Mouse (Mus musculus) ES-E14 (cell line): ENCODE measurements around the gene Kcnj10. TPM values are rescaled to one million over a fixed set of nuclear protein-coding genes. Genes with fewer than 3 reads are reported as not detected.

ENCODE experiments used
- DNase-seq: peaks from one replicate; pipeline ENCODE4 v3.0.0-alpha.2; 2013; ENCODE audit warnings: low read depth, low spot score
- H3K27ac ChIP-seq: 2 replicates; pipeline ENCODE4 v1.5.1; 2012; ENCODE audit warnings: low read depth, mild to moderate bottlenecking, low read length, moderate library complexity, mixed read lengths; ENCODE audit not compliant: poor library complexity, insufficient read depth, severe bottlenecking
- H3K36me3 ChIP-seq: 2 replicates; pipeline ENCODE4 v1.6.1; 2012; ENCODE audit warnings: mild to moderate bottlenecking, low read length, moderate library complexity, mixed read lengths; ENCODE audit not compliant: control insufficient read depth, poor library complexity, insufficient read depth, severe bottlenecking
- H3K4me1 ChIP-seq, 2 experiments: fragments of 150-350 bp in 1 of 2; sonication (generic) in 1 of 2; 2 replicates each; pipeline ENCODE4 v1.6.1; 2012; ENCODE audit warnings: low read length in 2 of 2, mild to moderate bottlenecking in 1 of 2, mixed read lengths in 1 of 2; ENCODE audit not compliant: control insufficient read depth in 2 of 2, insufficient read depth in 2 of 2, poor library complexity in 1 of 2
- H3K4me3 ChIP-seq, 2 experiments: fragments of 150-350 bp in 1 of 2; sonication (generic) in 1 of 2; 2 replicates each; pipeline ENCODE4 v1.5.1; 2012; ENCODE audit warnings: low read length in 2 of 2, low read depth in 1 of 2, mild to moderate bottlenecking in 1 of 2, mixed read lengths in 1 of 2; ENCODE audit not compliant: insufficient read depth in 1 of 2, poor library complexity in 1 of 2, severe bottlenecking in 1 of 2
- H3K9ac ChIP-seq: 2 replicates; pipeline ENCODE4 v1.6.1; 2012; ENCODE audit warnings: low read depth, mild to moderate bottlenecking, low read length, mixed read lengths; ENCODE audit not compliant: poor library complexity, insufficient read depth, severe bottlenecking
- H3K9me3 ChIP-seq: fragments of 150-350 bp; sonication (generic); 2 replicates; pipeline ENCODE4 v1.6.1; 2012; ENCODE audit warnings: low read depth, mild to moderate bottlenecking, low read length; ENCODE audit not compliant: control insufficient read depth, insufficient read depth
- CHD2 ChIP-seq: IDR thresholded peaks from 2 replicates; pipeline ENCODE4 v1.6.1; 2014; ENCODE audit warnings: mild to moderate bottlenecking, low read depth, low read length, inconsistent platforms
- HCFC1 ChIP-seq: IDR thresholded peaks from 2 replicates; pipeline ENCODE4 v1.6.1; 2012; ENCODE audit warnings: low read length, inconsistent platforms, borderline replicate concordance; ENCODE audit not compliant: insufficient read depth
- MAFK ChIP-seq: IDR thresholded peaks from 2 replicates; pipeline ENCODE4 v1.6.1; 2014; ENCODE audit warnings: mild to moderate bottlenecking, low read depth, low read length, inconsistent platforms; ENCODE audit not compliant: insufficient read depth
- ZC3H11A ChIP-seq: IDR thresholded peaks from 2 replicates; pipeline ENCODE4 v1.6.1; 2012; ENCODE audit warnings: low read depth, mild to moderate bottlenecking, inconsistent platforms, low read length, borderline replicate concordance
- ZNF384 ChIP-seq: IDR thresholded peaks from 2 replicates; pipeline ENCODE4 v1.6.1; 2012; ENCODE audit warnings: low read depth, low read length, inconsistent platforms
- in situ Hi-C, 2 experiments: fragments of 600-800 bp; cut with MboI; formaldehyde crosslinking; loops; one replicate each; pipeline ENCODE4 v1.15.1; 2025; ENCODE audit warnings: low sequenced_read_pairs in 2 of 2, inconsistent platforms in 1 of 2; ENCODE audit not compliant: unreplicated experiment in 2 of 2
- total RNA-seq: library from RNA; depleted of rRNA; stranded (reverse); fragments of 300-350 nt; gene quantifications from 2 replicates; pipeline ENCODE4 v1.2.3, GENCODE M21; 2012

Kcnj10 gene
- total RNA-seq, 1 experiment: 0.80 TPM

DNA sequence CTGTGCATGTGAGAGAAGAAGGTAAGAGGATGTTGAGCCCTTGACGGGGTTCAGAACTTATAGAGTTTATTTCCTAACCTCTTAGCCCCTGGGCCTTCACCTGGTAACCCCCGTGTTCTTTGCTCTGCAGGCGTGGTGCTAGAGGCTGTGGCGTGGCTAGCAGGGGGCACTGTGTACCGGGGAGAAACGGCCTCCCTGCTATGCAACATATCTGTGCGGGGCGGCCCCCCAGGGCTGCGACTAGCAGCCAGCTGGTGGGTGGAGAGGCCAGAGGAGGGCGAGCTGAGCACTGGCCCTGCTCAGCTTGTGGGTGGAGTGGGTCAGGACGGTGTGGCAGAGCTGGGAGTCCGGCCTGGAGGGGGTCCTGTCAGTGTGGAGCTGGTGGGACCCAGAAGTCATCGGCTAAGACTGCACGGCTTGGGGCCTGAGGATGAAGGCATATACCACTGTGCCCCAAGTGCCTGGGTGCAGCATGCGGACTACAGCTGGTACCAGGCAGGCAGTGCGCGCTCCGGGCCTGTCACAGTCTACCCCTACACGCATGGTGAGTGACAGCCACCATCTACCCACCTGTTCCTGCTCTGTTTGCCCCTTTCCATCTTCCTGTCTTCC is 22.5 kb upstream of the Kcnj10 start:
- Histone ChIP-seq H3K9me3 (no peaks in the 10 kb centered on the region), H3K4me1 (peaks cover 1 to 29% of the 10 kb centered on the region in 2 experiments; a peak in 2 of 4 replicates), H3K27ac (no peak overlapping the region), H3K36me3 (peaks cover 4% of the 10 kb centered on the region; the same call in 1 of the 2 replicates), H3K9ac (0 out of 2 replicates have a peak overlapping the region, but pooled peaks have one; percentile 10), H3K4me3 (peak overlapping the region; percentile 29 to 30; a peak in 2 of 4 replicates)
- in situ Hi-C loops: loop anchor here in 1 of 2 experiments (10.0 kb wide), 1 partner anchor 174 kb away; the partner anchor contains the start of gene Dcaf8
- TF ChIP-seq ZNF384 (no peak), CHD2 (no peak), ZC3H11A (no peak), MAFK (no peak), HCFC1 (no peak)
- DNase-seq: no peak

DNA sequence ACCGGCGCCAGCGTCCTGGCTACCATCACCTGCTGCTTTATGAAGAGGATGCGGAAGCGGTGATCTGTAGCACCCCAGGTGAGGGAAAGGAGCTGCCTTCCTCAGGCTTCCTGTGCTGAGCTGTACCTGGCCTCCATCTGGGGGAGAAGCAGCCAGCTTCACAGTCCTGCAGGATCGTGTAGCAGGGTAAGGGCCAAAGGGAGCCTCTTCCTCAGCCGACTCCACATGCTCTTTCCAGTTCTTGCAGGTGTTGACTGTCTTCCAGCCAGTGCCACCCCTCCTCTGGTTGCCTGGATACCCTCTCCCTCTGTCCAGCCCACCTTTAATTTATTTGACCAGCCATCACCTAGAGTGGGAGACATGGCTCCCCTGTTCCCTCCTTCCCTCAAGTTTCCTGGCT is 21.7 kb upstream of the Kcnj10 start:
- Histone ChIP-seq H3K9ac (no peak overlapping the region), H3K4me1 (peaks cover 1 to 30% of the 10 kb centered on the region in 2 experiments; a peak in 2 of 4 replicates), H3K36me3 (peaks cover 4% of the 10 kb centered on the region; the same call in 1 of the 2 replicates), H3K9me3 (no peaks in the 10 kb centered on the region), H3K27ac (no peak overlapping the region), H3K4me3 (no peak overlapping the region)
- TF ChIP-seq MAFK (no peak), ZNF384 (no peak), ZC3H11A (no peak), HCFC1 (no peak), CHD2 (no peak)
- in situ Hi-C loops: loop anchor here in 1 of 2 experiments (10.0 kb wide), 1 partner anchor 175 kb away; the partner anchor contains the start of gene Dcaf8
- no peak for DNase-seq

DNA sequence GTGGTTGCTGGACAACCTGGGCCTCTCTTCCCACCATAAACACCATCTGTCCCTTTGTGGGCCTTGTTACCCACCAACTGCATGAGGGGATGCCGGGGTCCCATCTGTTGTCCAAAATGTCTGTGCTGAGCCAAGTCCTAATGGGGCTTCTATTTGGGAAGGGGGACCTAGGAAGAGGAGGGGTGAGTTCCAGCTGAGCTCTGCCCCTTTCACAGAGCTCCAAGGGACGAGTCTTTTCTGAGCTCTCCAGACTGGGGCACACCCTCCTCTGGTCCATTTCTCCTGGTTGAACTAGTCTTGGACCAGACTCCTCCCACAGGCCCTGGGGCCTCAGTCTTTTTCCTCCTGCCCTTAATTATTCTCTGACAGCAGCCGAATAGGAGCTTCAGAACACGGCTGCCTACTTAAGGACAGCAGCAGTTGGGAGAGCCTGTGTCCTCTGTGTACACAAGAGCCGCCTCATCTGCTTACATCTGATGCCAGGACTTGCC is 21.0 kb upstream of the Kcnj10 start:
- no peak for TF ChIP-seq MAFK
- Histone ChIP-seq H3K4me1 (peaks cover 1 to 31% of the 10 kb centered on the region in 2 experiments; a peak in 2 of 4 replicates), H3K9ac (no peak overlapping the region), H3K9me3 (no peaks in the 10 kb centered on the region), H3K4me3 (no peak overlapping the region), H3K27ac (no peak overlapping the region), H3K36me3 (peaks cover 4% of the 10 kb centered on the region; the same call in 1 of the 2 replicates)
- in situ Hi-C loops: loop anchor here in 1 of 2 experiments (10.0 kb wide), 1 partner anchor 175 kb away; the partner anchor contains the start of gene Dcaf8
- no peak for DNase-seq

DNA sequence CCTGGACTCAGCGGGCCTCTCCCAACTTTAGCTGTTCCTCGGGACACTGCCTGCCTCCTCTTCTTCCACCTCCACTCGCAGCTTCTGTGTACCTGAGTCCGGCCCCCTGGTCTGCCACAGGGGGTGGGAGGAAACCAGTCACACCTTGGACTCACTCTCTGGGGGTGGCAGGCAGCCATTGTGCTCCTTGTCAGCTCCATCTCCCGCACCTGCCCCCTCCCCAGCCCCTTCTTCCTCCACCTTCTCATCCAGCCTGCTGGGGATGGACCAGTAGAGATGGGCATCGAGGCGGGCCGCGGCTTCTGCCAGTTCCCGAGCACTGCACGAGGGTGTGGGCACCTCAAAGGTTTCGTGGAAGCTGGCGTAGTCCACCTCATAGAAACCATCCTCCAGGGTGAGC is 18.3 kb upstream of the Kcnj10 start:
- no peak overlapping the region for H3K4me3 ChIP-seq
- peaks cover 1 to 30% of the 10 kb centered on the region in 2 experiments; a peak in 2 of 4 replicates for H3K4me1 ChIP-seq
- no peak for TF ChIP-seq ZC3H11A
- TF ChIP-seq MAFK: no peak
- no peak for TF ChIP-seq ZNF384
- no peak for TF ChIP-seq HCFC1
- no peak for TF ChIP-seq CHD2
- H3K9ac ChIP-seq: no peak overlapping the region
- DNase-seq: no peak
- in situ Hi-C loops: no loop called here
- no peaks in the 10 kb centered on the region; the same call in 1 of the 2 replicates for H3K36me3 ChIP-seq
- H3K9me3 ChIP-seq: no peaks in the 10 kb centered on the region
- no peak overlapping the region for H3K27ac ChIP-seq

DNA sequence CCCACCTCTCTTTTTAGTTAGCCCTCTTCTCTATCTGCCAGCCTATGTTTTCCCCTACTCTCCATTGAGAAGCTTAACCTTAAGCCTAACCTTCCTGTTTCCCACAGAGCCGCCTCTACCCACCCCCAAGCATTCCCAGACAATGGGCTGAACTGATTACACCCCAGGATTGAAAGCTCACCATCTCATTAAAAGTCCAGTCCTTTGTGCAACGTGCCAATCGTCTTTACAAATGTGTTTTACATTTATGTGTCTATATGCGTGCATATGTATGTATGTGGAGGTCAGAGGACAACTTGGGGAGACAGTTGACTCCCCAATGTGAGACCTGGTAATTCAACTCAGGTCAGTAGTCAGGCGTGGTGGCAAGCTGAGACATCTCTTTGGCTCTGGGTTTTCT is 17.7 kb upstream of the Kcnj10 start:
- DNase-seq: no peak

More for the DNA sequence above, 17.7 kb upstream of the Kcnj10 start:
- TF ChIP-seq ZC3H11A (no peak), HCFC1 (no peak)
- H3K9me3 ChIP-seq: no peaks in the 10 kb centered on the region
- no peaks in the 10 kb centered on the region; the same call in 1 of the 2 replicates for H3K36me3 ChIP-seq
- H3K9ac ChIP-seq: no peak overlapping the region
- no peak overlapping the region for H3K27ac ChIP-seq
- no peak overlapping the region for H3K4me3 ChIP-seq
- H3K4me1 ChIP-seq: peaks cover 0 to 26% of the 10 kb centered on the region in 2 experiments; a peak in 2 of 4 replicates
- in situ Hi-C loops: no loop called here
